Mouse (Mus musculus): Measurements from ENCODE around the gene Kdm2a. TPM values are rescaled to one million over a fixed set of nuclear protein-coding genes. Genes with fewer than 3 reads are reported as not detected.

The Kdm2a gene
- polyA plus RNA-seq, 1 experiment from 2014 or later = 69.6 TPM

GRCm38 (mm10) chr19:4420153-4420910 is 22.2 kb upstream of the Kdm2a start:
- Histone ChIP-seq H3K27ac (ENCODE audit: low read depth, low read length) (no peak overlapping the region), H3K4me1 (ENCODE audit: control insufficient read depth, insufficient read depth, low read length) (no peaks in the 10 kb centered on the region), H3K36me3 (ENCODE audit: control insufficient read depth, insufficient read depth, low read length) (peaks cover 13% of the 10 kb centered on the region), H3K9me3 (ENCODE audit: control insufficient read depth, low read length) (no peaks in the 10 kb centered on the region), H3K4me2 (replicated peaks; ENCODE audit: low read depth, low read length) (no peak overlapping the region), H3K27me3 (ENCODE audit: control insufficient read depth, insufficient read depth, low read length) (no peaks in the 10 kb centered on the region), H3K4me3 (ENCODE audit: low read length) (no peak overlapping the region), H3K9ac (ENCODE audit: low read depth, low read length) (no peak overlapping the region)
- no peak for ATAC-seq (ENCODE audit: low FRiP score, low TSS enrichment)
- 86% methylated on average over 8 of the region's 8 CpGs for WGBS

GRCm38 (mm10) chr19:4419711-4420110 is 21.6 kb upstream of the Kdm2a start:
- no peak overlapping the region for H3K4me2 ChIP-seq (replicated peaks; ENCODE audit: low read depth, low read length)
- no peak overlapping the region for H3K27ac ChIP-seq (ENCODE audit: low read depth, low read length)
- H3K9me3 ChIP-seq (ENCODE audit: control insufficient read depth, low read length) = no peaks in the 10 kb centered on the region
- WGBS = 93% methylated on average over 5 of the region's 5 CpGs
- no peak overlapping the region for H3K4me3 ChIP-seq (ENCODE audit: low read length)
- no peak for ATAC-seq (ENCODE audit: low FRiP score, low TSS enrichment)
- H3K9ac ChIP-seq (ENCODE audit: low read depth, low read length) = no peak overlapping the region
- no peaks in the 10 kb centered on the region for H3K27me3 ChIP-seq (ENCODE audit: control insufficient read depth, insufficient read depth, low read length)
- peaks cover 7% of the 10 kb centered on the region; the same call in 1 of the 2 replicates for H3K36me3 ChIP-seq (ENCODE audit: control insufficient read depth, insufficient read depth, low read length)
- H3K4me1 ChIP-seq (ENCODE audit: control insufficient read depth, insufficient read depth, low read length) = no peaks in the 10 kb centered on the region

DNA sequence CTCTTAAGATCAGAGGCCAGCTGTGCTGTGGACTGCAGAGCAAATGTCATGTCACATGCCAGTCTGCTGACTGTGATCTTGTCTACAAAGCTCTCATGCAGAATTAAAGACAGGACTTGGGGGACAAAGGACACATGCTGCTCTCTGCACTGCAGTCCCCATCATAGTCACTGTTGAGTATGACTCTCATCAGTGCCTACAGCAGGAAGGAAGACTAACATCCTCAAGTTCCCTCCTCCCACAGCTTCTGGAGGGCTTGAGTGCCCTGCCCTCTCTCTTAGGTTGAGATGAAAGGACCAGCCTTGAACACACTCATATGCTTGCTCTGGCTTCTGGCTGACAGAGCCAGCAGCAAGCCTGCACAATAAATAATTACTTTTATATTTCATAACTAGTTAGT is 19.6 kb upstream of the Kdm2a start:
- Histone ChIP-seq H3K9ac (ENCODE audit: low read depth, low read length) (no peak overlapping the region), H3K9me3 (ENCODE audit: control insufficient read depth, low read length) (no peaks in the 10 kb centered on the region), H3K27ac (ENCODE audit: low read depth, low read length) (no peak overlapping the region), H3K36me3 (ENCODE audit: control insufficient read depth, insufficient read depth, low read length) (no peaks in the 10 kb centered on the region; the same call in 1 of the 2 replicates), H3K4me1 (ENCODE audit: control insufficient read depth, insufficient read depth, low read length) (no peaks in the 10 kb centered on the region), H3K27me3 (ENCODE audit: control insufficient read depth, insufficient read depth, low read length) (no peaks in the 10 kb centered on the region), H3K4me2 (replicated peaks; ENCODE audit: low read depth, low read length) (no peak overlapping the region), H3K4me3 (ENCODE audit: low read length) (no peak overlapping the region)
- no peak for ATAC-seq (ENCODE audit: low FRiP score, low TSS enrichment)

- H3K4me2 ChIP-seq (replicated peaks; ENCODE audit: low read depth, low read length) = no peak overlapping the region
- H3K27ac ChIP-seq (ENCODE audit: low read depth, low read length) = no peak overlapping the region
- H3K4me1 ChIP-seq (ENCODE audit: control insufficient read depth, insufficient read depth, low read length) = no peaks in the 10 kb centered on the region
- WGBS = 0% methylated on average over 1 of the region's 1 CpGs
- no peak overlapping the region for H3K9ac ChIP-seq (ENCODE audit: low read depth, low read length)
- H3K9me3 ChIP-seq (ENCODE audit: control insufficient read depth, low read length) = no peaks in the 10 kb centered on the region
- no peaks in the 10 kb centered on the region for H3K36me3 ChIP-seq (ENCODE audit: control insufficient read depth, insufficient read depth, low read length)
- H3K27me3 ChIP-seq (ENCODE audit: control insufficient read depth, insufficient read depth, low read length) = no peaks in the 10 kb centered on the region
- ATAC-seq (ENCODE audit: low FRiP score, low TSS enrichment) = 0 out of 2 replicates have a peak, but pooled peaks have one; percentile 46
- no peak overlapping the region for H3K4me3 ChIP-seq (ENCODE audit: low read length)
Observed at GRCm38 (mm10) chr19:4417183-4417582, 19.1 kb upstream of the Kdm2a start.

GRCm38 (mm10) chr19:4414631-4415030 is 16.5 kb upstream of the Kdm2a start:
- Histone ChIP-seq H3K9me3 (ENCODE audit: control insufficient read depth, low read length) (no peaks in the 10 kb centered on the region), H3K4me3 (ENCODE audit: low read length) (no peak overlapping the region), H3K4me2 (replicated peaks; ENCODE audit: low read depth, low read length) (no peak overlapping the region), H3K27me3 (ENCODE audit: control insufficient read depth, insufficient read depth, low read length) (no peaks in the 10 kb centered on the region), H3K4me1 (ENCODE audit: control insufficient read depth, insufficient read depth, low read length) (no peaks in the 10 kb centered on the region), H3K36me3 (ENCODE audit: control insufficient read depth, insufficient read depth, low read length) (no peaks in the 10 kb centered on the region), H3K27ac (ENCODE audit: low read depth, low read length) (no peak overlapping the region), H3K9ac (ENCODE audit: low read depth, low read length) (no peak overlapping the region)
- ATAC-seq (ENCODE audit: low FRiP score, low TSS enrichment) = no peak
- WGBS = 86% methylated on average over 1 of the region's 1 CpGs

DNA sequence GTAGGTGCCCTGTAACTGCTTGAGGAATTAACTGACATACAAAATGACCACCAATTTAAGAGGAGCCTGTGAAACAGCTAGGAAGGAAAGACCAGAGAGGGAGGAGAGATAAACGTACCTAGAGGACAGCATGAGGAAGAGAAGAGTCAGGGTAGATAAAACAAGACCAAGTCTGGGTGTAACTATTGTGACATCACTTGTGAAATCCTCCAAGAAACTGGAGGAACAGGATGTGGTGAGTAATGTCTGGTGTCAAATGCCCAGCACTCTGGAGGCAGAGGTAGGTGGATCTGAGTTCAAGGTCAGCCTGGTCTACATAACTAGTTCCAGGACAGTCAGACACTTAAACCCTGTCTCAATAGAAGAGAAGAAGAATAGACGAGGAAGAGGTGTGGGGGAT is 11.0 kb upstream of the Kdm2a start:
- WGBS = 56% methylated on average over 2 of the region's 2 CpGs
- Histone ChIP-seq H3K36me3 (ENCODE audit: control insufficient read depth, insufficient read depth, low read length) (no peaks in the 10 kb centered on the region), H3K27ac (ENCODE audit: low read depth, low read length) (no peak overlapping the region), H3K9ac (ENCODE audit: low read depth, low read length) (no peak overlapping the region), H3K4me1 (ENCODE audit: control insufficient read depth, insufficient read depth, low read length) (no peaks in the 10 kb centered on the region), H3K4me2 (replicated peaks; ENCODE audit: low read depth, low read length) (no peak overlapping the region), H3K4me3 (ENCODE audit: low read length) (no peak overlapping the region), H3K9me3 (ENCODE audit: control insufficient read depth, low read length) (no peaks in the 10 kb centered on the region), H3K27me3 (ENCODE audit: control insufficient read depth, insufficient read depth, low read length) (no peaks in the 10 kb centered on the region)
- ATAC-seq (ENCODE audit: low FRiP score, low TSS enrichment) = no peak

GRCm38 (mm10) chr19:4404840-4405239 is 6.8 kb upstream of the Kdm2a start:
- Histone ChIP-seq H3K9ac (ENCODE audit: low read depth, low read length) (no peak overlapping the region), H3K4me3 (ENCODE audit: low read length) (no peak overlapping the region), H3K27me3 (ENCODE audit: control insufficient read depth, insufficient read depth, low read length) (no peaks in the 10 kb centered on the region), H3K4me2 (replicated peaks; ENCODE audit: low read depth, low read length) (no peak overlapping the region), H3K9me3 (ENCODE audit: control insufficient read depth, low read length) (no peaks in the 10 kb centered on the region), H3K36me3 (ENCODE audit: control insufficient read depth, insufficient read depth, low read length) (no peaks in the 10 kb centered on the region), H3K27ac (ENCODE audit: low read depth, low read length) (no peak overlapping the region), H3K4me1 (ENCODE audit: control insufficient read depth, insufficient read depth, low read length) (no peaks in the 10 kb centered on the region)
- 94% methylated on average over 2 of the region's 2 CpGs for WGBS
- no peak for ATAC-seq (ENCODE audit: low FRiP score, low TSS enrichment)

GRCm38 (mm10) chr19:4398959-4399358 is 874 bp upstream of the Kdm2a start:
- no peak for ATAC-seq (ENCODE audit: low FRiP score, low TSS enrichment)
- Histone ChIP-seq H3K27me3 (ENCODE audit: control insufficient read depth, insufficient read depth, low read length) (no peaks in the 10 kb centered on the region), H3K4me1 (ENCODE audit: control insufficient read depth, insufficient read depth, low read length) (peaks cover 3% of the 10 kb centered on the region; the same call in 1 of the 2 replicates), H3K4me3 (ENCODE audit: low read length) (no peak overlapping the region), H3K27ac (ENCODE audit: low read depth, low read length) (no peak overlapping the region), H3K36me3 (ENCODE audit: control insufficient read depth, insufficient read depth, low read length) (no peaks in the 10 kb centered on the region), H3K9ac (ENCODE audit: low read depth, low read length) (no peak overlapping the region), H3K9me3 (ENCODE audit: control insufficient read depth, low read length) (no peaks in the 10 kb centered on the region), H3K4me2 (replicated peaks; ENCODE audit: low read depth, low read length) (no peak overlapping the region)
- 76% methylated on average over 4 of the region's 4 CpGs for WGBS

DNA sequence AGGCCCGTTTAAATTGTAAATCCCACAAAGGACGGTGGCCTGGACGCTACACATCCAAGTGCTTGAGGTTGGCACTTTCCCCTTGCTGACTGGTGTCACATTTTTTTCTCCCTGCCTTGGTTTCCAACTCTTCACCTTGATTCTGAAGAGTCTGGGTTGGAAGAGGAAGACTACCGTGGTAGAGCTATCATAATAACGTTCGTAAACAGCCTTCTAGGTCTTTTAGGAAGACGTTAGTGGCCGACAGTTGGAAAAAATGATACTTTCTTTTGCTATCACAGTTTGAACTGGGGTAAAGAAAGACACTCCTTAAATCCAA is 504 bp upstream of the Kdm2a start:
- peak overlapping the region; percentile 88; the same call in 1 of the 2 replicates for H3K27ac ChIP-seq (ENCODE audit: low read depth, low read length)
- H3K9me3 ChIP-seq (ENCODE audit: control insufficient read depth, low read length) = no peaks in the 10 kb centered on the region
- H3K4me1 ChIP-seq (ENCODE audit: control insufficient read depth, insufficient read depth, low read length) = peaks cover 4% of the 10 kb centered on the region; the same call in 1 of the 2 replicates
- peak overlapping the region; percentile 68 for H3K4me3 ChIP-seq (ENCODE audit: low read length)
- no peaks in the 10 kb centered on the region for H3K27me3 ChIP-seq (ENCODE audit: control insufficient read depth, insufficient read depth, low read length)
- WGBS = 32% methylated on average over 8 of the region's 8 CpGs
- peak overlapping the region; percentile 78 for H3K9ac ChIP-seq (ENCODE audit: low read depth, low read length)
- peak overlapping the region; percentile 88 for H3K4me2 ChIP-seq (replicated peaks; ENCODE audit: low read depth, low read length)
- H3K36me3 ChIP-seq (ENCODE audit: control insufficient read depth, insufficient read depth, low read length) = no peaks in the 10 kb centered on the region
- no peak for ATAC-seq (ENCODE audit: low FRiP score, low TSS enrichment)
